Mouse (Mus musculus) embryonic stem cell, embryonic (primary cell): ENCODE measurements around the gene Tefm.

Experiments
- CTCF ChIA-PET, 4 experiments: fragments of 300-600 bp in 2 of 4; fragments of 350-600 bp in 2 of 4; sonication (Branson Sonifier 250); formaldehyde crosslinking; loops; one replicate each; lab custom pipeline; 2022; ENCODE audit warnings: inconsistent platforms in 2 of 4; lab: Charles Lee
- POLR2A ChIA-PET, 4 experiments: fragments of 300-600 bp in 2 of 4; fragments of 350-600 bp in 2 of 4; sonication (Branson Sonifier 250); formaldehyde crosslinking; loops; one replicate each; lab custom pipeline; 2022; ENCODE audit warnings: antibody characterized with exemption in 4 of 4, inconsistent platforms in 1 of 4; lab: Charles Lee

Gene Tefm

DNA sequence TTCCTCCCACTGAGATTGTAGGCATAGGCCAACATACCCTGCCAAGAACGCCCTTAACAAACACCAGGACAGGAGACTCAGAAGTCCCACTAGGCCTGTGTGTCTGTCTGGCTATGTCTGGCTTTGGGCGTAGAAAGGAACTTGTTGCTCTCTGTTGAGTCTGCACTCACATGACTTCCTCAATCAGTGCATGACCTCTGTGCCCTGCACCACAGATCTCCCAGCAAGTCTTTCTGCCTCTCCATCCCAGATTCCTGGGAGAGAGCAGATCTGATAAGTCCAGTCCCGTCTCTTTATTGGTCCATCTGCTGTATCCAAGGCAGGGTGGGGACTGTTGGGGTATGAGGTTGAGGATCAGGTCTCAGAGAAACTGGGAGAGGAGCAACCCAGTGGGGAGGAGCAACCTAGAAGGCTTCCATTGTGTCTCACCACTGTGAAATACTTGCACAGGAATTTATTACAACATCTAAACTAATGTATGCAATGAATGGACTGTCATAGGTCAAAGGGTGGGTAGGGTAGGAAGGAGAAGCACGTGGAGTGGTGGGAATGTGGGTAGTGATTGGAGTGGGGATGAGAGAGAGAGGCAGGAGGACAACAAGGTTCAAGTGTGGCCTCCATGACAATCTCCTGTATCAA lies 26.8 kb upstream of the Tefm start:
- ChIA-PET CTCF (no interaction called here), POLR2A (interaction anchor here in 2 of 4 experiments (0.6 to 2.8 kb wide), 11 partner anchors 7 to 453 kb away, joined by 3 to 15 read pairs (median 4); partner anchors contain the start of genes Adap2 (in 1 of the 2) and Rnf135 (in 1 of the 2))

DNA sequence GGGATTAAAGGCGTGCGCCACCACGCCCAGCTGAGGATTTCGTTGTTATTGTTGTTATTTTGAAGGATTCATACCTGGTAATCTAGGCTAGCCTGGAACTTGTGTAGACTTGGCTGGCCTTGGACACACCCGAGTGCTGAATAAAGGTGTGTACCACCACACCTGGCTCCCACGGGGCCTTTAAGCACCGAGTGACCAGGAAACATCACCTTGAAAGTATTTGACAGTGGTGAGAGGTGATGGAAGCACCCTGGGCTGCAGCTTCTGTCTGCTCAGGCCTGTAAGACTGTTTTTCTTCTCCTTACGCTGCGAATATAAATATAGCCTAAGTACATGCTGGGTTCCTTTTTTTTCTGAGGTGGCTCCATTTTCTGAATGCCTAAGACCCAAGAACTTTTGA lies 26.1 kb upstream of the Tefm start:
- CTCF ChIA-PET = interaction anchor here in 2 of 4 experiments (0.6 to 1.1 kb wide), 2 partner anchors 15 to 125 kb away, joined by 3 to 8 read pairs; partner anchors contain the start of gene Rnf135 (in 1 of the 2)
- POLR2A ChIA-PET = interaction anchor here in 3 of 4 experiments (0.6 to 2.8 kb wide), 17 partner anchors 8 to 452 kb away, joined by 3 to 15 read pairs (median 4); partner anchors contain the start of genes Rnf135 (in 3 of the 3), Adap2 (in 1 of the 3) and Atad5 (in 1 of the 3)

DNA sequence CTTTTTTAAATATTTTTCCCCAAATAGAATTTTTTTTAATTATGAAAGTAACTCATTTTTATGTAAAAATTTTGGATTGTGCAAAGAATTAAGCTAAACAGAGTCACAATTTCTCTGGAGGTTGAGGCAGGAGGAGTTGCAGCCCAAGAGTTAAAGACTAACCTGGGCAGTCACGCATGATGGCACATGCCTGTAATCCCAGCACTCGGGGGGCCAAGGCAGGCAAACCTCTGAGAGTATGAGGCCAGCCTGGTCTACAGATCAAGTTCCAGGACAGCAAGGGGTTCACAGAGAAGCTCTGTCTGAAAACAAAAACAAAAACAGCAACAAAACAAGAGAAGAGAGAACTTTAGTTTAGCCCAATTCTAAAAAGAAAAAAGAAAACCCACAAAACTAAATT lies 22.2 kb upstream of the Tefm start:
- POLR2A ChIA-PET = interaction anchor here in 3 of 4 experiments (0.9 to 3.4 kb wide), 13 partner anchors 8 to 30 kb away, joined by 3 to 14 read pairs (median 5); partner anchors contain the start of genes Adap2 (in 2 of the 3), Rnf135 (in 1 of the 3) and Tefm (in 1 of the 3)
- CTCF ChIA-PET = no interaction called here

DNA sequence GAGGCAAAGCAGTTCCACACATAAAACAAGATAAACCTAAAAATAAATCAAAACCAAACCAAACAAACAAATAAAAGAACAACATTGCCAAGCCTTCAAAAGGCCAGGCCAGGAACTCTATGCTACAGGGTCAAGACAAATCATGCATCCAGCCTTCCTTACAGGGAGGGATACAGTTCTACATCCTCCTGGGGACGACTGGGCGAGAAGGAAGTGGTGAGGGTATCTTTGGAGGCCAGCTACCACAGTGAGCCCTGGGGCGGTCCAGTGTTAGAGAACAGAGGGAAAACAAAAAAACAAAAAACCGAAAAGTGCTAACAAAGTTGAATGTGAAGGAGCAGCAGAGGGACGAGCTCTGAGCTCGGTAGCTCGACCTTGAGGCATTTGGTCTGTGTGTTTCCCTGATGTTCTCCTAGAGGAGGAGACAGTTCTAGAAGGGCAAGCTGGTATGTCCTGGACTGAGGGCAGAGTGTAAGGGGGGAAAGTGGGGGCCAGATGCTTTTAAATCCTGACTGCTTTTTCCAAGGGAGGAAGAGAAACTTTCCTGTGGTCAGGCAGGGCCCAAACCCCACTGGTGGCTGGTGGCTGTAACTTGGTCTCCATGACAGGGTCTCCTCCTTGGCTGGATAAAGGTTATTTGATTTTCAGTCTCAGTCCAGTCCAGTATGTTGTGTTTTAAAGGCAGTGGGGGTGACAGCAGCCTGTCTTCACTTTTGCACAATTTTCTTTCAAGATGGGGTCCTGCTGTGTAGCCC lies 21.6 kb upstream of the Tefm start:
- ChIA-PET POLR2A (interaction anchor here in 3 of 4 experiments (0.9 to 3.4 kb wide), 11 partner anchors 9 to 219 kb away, joined by 3 to 14 read pairs (median 5); partner anchors contain the start of genes Adap2 (in 3 of the 3), Rnf135 (in 1 of the 3) and Zfp207 (in 1 of the 3)), CTCF (interaction anchor here in 2 of 4 experiments (0.6 to 1.4 kb wide), 3 partner anchors 20 to 489 kb away, joined by 4 to 6 read pairs (median 4); partner anchors contain the start of gene Rnf135 (in 1 of the 2))

DNA sequence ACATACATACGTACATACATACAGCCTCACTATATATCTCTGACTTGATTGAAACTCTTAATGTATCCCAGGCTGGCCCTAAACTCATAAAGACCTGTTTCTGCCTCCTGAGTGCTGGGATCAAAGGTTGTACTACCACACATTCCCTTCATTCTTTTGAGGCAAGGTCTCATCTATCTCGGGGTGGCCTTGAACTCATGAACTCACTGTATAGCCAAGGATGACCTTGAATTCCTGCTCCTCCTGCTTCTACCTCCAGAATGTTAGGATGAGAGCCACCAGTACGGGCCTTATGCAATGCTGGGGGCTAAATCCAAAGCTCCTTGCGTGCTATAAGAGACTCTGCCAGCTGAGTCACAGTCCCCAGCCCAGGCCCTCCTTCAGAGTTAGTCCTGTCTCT lies 19.1 kb upstream of the Tefm start:
- ChIA-PET CTCF (no interaction called here), POLR2A (interaction anchor here in 2 of 4 experiments (1.0 to 3.4 kb wide), 5 partner anchors 8 to 25 kb away, joined by 3 to 14 read pairs (median 5); partner anchors contain the start of genes Rnf135 (in 2 of the 2) and Adap2 (in 1 of the 2))

DNA sequence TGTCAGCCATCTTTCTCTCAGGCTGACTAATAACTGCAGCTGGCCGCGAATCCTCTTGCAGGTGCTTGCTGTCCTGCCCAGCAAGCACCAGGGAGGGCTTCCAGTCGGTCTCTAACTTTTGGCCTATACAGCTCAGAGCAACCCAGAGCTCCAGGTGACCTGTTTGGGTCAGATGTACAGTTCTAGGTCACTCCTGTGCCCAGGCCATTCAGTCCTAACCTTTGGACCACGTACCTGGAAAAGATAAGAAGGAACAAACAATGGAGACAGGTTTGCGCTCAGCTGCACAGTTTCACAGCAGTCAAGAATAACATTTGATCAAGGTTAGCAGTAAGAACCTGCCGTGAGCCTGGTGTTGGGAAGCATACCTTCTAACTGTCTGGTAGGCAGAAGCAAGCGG lies 17.0 kb upstream of the Tefm start:
- ChIA-PET POLR2A (interaction anchor here in 2 of 4 experiments (0.9 to 1.1 kb wide), 5 partner anchors 9 to 52 kb away, joined by 3 read pairs; partner anchors contain the start of gene Rhot1 (in 1 of the 2)), CTCF (no interaction called here)

DNA sequence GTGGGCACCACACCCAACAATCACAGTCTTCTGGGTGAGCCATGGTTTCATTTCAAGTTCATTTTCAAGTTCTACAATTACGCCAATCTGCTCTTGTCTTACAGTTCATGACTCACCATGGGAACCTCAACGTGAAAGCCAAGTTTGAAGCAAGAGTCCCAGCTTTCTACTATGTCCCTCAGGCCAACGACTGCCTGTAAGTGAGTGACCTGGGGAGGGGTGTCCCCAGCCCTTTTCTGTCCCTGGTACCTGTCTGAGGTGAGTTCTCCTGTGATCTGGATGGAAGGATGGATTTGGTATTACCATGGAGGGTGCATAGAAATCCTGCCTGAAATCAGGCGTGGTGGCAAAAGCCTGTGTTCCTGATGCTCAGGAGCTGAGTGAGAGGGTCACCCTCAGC lies 14.9 kb upstream of the Tefm start:
- CTCF ChIA-PET = no interaction called here
- POLR2A ChIA-PET = interaction anchor here in 2 of 4 experiments (0.6 to 4.8 kb wide), 4 partner anchors 8 to 37 kb away, joined by 3 to 31 read pairs (median 4); partner anchors contain the start of gene Tefm (in 1 of the 2)

DNA sequence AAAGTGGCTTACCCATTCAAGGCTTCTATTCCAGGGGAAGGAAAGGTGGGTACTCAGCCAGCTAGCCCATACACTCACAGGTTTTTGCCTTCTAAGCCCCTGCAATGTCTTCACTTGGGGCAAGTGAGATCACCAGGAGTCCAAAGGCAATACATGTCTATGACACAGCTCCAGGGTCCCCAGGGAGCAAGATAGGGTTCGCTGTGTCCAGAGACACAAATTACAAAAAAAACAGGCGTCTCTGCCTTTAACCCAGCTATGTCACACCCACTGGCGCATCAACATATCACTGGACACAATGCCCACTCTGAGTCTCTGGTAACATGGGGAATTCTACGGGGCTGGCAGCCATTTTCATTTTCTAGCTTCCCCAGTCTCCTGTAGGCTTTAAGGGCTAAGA lies 14.0 kb upstream of the Tefm start:
- CTCF ChIA-PET = no interaction called here
- POLR2A ChIA-PET = interaction anchor here in 3 of 4 experiments (0.5 to 4.8 kb wide), 8 partner anchors 9 to 225 kb away, joined by 3 to 31 read pairs (median 4); partner anchors contain the start of gene Tefm (in 1 of the 3)

DNA sequence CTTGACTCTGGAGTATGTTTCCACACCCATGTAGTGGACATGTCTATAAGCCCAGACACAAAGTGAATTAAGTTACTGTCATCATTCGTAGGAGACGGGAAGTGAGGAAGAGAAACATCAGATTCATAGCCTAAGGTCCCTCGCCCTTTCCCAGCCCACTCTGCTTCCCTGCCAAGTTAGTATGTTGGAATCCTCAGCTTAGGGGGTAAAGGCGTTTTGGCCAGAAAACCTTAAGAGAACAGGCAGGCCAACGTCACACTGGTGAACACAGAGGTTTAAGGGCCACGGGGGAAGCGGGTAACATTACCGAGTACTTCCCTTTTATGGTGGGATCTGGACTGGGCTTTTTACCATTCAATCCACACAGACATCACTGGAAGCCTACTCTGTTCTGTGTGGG lies 13.6 kb upstream of the Tefm start:
- ChIA-PET CTCF (no interaction called here), POLR2A (interaction anchor here in 3 of 4 experiments (0.5 to 4.8 kb wide), 8 partner anchors 9 to 225 kb away, joined by 3 to 31 read pairs (median 4); partner anchors contain the start of gene Tefm (in 1 of the 3))

DNA sequence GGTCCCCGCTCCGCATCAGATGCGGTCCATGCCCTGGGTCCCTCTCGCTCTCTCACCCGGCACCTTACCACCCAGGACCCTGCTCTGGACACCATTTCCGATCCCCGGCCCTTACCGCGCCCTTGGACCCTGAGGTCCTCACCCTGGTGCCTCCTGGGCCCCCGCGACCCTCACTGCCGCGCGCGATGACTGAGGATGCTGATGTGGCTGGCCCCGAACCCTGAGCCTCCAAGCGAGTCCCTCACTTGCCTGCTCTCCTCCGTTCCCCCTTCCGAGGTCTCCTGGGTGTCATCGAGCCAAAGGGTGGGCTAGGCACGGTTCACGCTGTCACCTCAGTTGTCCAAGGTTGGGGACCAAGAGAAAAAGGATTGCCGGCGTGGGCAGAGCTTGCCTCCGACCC lies 12.5 kb upstream of the Tefm start:
- POLR2A ChIA-PET = interaction anchor here (0.5 to 4.8 kb wide), 26 partner anchors 8 to 236 kb away, joined by 3 to 31 read pairs (median 5); partner anchors contain the start of genes Rnf135 (in 2 of the 4), Tefm (in 2 of the 4) and Zfp207 (in 1 of the 4)
- CTCF ChIA-PET = no interaction called here

DNA sequence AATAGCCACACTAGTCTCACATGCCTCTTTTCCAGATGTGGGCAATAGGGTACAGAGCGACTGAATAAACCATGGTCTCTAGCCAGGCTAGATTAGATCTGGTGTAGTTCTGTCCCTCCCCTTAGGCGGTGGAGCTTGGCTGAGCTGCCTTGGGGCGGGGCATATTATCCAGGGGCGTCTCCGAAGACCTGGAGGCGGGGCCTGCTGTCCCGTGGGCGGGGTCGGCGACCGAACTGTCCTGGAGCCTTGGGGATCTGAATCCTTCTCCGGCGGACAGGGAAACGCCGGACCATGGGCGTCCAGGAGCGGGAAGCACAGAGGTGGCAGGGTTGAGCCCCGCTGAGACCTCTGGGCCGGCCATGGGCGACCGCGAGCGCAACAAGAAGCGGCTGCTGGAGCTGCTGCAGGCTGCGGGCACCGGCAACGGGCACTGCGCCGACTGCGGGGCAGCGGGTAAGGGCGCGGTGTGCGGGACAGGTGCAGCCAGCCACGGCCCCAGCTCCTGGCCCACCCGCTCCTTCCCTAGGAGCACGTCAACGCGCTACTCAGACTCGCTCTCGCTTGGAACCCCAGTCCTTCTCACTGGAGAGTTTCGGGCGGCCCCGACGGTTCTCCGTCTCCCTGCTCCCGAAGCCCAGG lies 12.0 kb upstream of the Tefm start, which contains the start of gene Adap2:
TSS of gene Adap2 (plus strand) at position 249 of the 639 bp plus-strand sequence.
- ChIA-PET CTCF (interaction anchor here in 3 of 4 experiments (0.5 to 1.2 kb wide), 10 partner anchors 27 to 1932 kb away, joined by 3 to 5 read pairs (median 3); partner anchors contain the start of genes Rhot1 (in 1 of the 3) and Rnf135 (in 1 of the 3)), POLR2A (interaction anchor here (0.5 to 4.8 kb wide), 54 partner anchors 8 to 274 kb away, joined by 3 to 31 read pairs (median 4); partner anchors contain the start of genes Crlf3 (in 3 of the 4), Tefm (in 3 of the 4), Rhot1 (in 2 of the 4) and Rnf135 (in 2 of the 4))

DNA sequence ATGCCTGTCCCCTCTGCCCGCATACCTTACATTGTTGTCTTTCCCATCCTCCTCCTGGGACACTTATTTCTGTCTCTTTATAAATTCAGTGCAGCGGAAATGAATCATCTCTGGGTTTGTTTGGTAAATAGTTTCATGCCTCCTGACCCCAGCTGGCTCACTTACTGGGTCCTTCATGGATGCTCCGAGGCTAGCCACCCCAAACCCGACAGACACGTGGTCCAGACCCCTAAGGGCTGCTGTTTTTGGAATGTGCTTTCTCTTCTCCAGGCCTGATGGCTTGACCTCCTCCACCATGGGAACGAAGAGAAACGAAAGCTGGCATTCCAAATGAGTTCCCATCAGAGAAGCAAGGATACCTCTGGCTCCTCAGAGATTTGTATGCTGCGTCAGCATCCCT lies 10.4 kb upstream of the Tefm start:
- POLR2A ChIA-PET = interaction anchor here in 3 of 4 experiments (1.2 to 4.0 kb wide), 8 partner anchors 10 to 72 kb away, joined by 4 to 30 read pairs (median 7); partner anchors contain the start of genes Rhot1 (in 2 of the 3), Crlf3 (in 1 of the 3) and Tefm (in 1 of the 3)
- CTCF ChIA-PET = no interaction called here

DNA sequence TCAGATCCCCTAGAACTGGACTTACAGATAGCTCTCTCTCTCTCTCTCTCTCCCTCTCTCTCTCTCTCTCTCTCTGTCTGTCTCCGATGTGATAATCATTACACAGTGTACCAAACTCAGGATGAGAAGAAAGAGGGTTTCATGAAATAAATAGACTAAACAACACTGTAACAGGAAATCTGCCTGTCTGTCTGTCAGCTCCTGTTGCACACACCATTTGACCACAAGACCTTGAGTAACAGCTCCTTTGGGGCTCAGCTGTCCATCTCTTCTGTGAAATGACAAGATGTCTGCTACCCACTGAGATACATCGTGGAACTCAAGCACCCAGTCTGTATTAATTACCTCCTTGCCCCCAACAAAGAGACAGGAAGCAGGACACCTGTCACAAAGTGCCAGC lies 9.6 kb upstream of the Tefm start:
- CTCF ChIA-PET = interaction anchor here in 1 of 4 experiments (0.5 kb wide), 1 partner anchor 30 kb away, joined by 3 read pairs; no protein-coding TSS in a partner anchor
- POLR2A ChIA-PET = interaction anchor here in 3 of 4 experiments (0.6 to 1.3 kb wide), 3 partner anchors 10 to 27 kb away, joined by 3 to 4 read pairs (median 4); partner anchors contain the start of gene Tefm (in 1 of the 3)

DNA sequence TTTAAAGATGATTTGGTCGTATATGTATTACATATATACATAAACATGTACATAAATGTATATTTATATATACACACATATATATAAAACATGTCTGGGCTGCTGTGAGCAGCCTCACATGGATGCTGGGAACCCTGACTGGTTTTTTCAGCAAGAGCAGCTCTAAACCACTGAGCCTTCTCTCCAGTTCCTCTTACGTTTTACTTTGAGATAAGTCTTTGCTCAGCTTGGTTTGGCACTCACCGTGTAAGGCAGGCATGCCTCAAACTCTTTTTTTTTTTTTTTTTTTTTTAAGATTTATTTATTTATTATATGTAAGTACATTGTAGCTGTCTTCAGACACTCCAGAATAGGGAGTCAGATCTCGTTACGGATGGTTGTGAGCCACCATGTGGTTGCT lies 8.6 kb upstream of the Tefm start:
- POLR2A ChIA-PET = interaction anchor here in 2 of 4 experiments (0.6 to 1.5 kb wide), 9 partner anchors 9 to 78 kb away, joined by 3 to 5 read pairs (median 3); partner anchors contain the start of gene Tefm (in 1 of the 2)
- CTCF ChIA-PET = interaction anchor here in 2 of 4 experiments (0.6 to 1.4 kb wide), 2 partner anchors 14 to 49 kb away, joined by 3 read pairs; no protein-coding TSS in a partner anchor

DNA sequence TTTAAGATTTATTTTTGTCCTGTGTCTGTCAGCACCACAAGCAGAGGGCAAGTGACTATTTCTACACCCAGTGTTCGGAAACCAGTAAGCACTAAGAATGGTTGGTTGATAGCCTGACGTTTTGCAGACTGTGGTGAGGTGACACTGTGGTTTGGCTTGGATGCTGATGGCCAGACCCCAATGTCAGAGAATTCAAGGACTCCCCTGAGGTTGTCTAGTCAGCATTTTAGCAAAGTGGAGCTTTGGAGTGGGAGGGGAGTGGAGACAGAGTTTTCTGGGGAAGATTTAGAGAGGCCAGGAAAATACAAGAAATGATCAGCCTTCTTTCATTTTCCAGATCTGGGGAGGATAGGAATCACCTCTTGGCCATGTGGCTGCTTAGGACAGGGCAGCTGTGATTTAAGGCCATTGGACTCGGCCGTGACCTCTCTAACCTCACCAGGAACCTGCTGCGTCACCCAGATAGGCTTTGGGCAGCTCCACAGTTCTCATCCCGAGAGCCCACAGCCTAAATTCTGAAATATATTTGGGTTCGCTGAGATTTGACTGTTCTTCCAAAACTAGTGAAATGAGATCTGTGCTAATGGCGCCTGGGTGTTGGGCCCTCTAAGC lies 7.5 kb upstream of the Tefm start:
- CTCF ChIA-PET = interaction anchor here in 3 of 4 experiments (0.5 to 1.4 kb wide), 6 partner anchors 13 to 613 kb away, joined by 3 to 4 read pairs (median 3); no protein-coding TSS in a partner anchor
- POLR2A ChIA-PET = interaction anchor here (0.6 to 1.5 kb wide), 16 partner anchors 7 to 1059 kb away, joined by 3 to 5 read pairs (median 3); partner anchors contain the start of genes Rnf135 (in 1 of the 4) and Tefm (in 1 of the 4)

DNA sequence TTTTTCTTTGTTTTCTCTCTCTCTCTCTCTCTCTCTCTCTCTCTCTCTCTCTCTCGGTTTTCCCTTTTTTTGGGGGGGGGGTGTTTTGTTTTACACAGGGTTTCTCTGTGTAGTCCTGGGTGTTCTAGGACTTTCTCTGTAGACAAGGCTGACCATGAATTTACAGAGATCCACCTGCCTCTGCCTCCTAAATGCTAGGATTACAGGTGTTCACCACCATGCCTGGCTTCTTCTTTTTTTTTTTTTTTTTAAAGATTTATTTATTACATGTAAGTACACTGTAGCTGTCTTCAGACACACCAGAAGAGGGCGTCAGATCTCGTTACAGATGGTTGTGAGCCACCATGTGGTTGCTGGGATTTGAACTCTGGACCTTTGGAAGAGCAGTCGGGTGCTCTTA lies 7.0 kb upstream of the Tefm start:
- ChIA-PET CTCF (interaction anchor here (0.6 to 1.4 kb wide), 7 partner anchors 35 to 327 kb away, joined by 3 to 7 read pairs (median 4); partner anchors contain the start of genes Crlf3 (in 1 of the 4) and Rnf135 (in 1 of the 4)), POLR2A (interaction anchor here (0.6 to 1.3 kb wide), 11 partner anchors 7 to 1059 kb away, joined by 3 to 4 read pairs (median 4); partner anchors contain the start of genes Rnf135 (in 1 of the 4) and Tefm (in 1 of the 4))
